Mouse (Mus musculus) thymus, postnatal 4 days (tissue): ENCODE measurements around the gene Rgs6.

Experiments
- DNase-seq: peaks from one replicate; pipeline ENCODE4 v3.0.0; 2021

Gene Rgs6

DNA sequence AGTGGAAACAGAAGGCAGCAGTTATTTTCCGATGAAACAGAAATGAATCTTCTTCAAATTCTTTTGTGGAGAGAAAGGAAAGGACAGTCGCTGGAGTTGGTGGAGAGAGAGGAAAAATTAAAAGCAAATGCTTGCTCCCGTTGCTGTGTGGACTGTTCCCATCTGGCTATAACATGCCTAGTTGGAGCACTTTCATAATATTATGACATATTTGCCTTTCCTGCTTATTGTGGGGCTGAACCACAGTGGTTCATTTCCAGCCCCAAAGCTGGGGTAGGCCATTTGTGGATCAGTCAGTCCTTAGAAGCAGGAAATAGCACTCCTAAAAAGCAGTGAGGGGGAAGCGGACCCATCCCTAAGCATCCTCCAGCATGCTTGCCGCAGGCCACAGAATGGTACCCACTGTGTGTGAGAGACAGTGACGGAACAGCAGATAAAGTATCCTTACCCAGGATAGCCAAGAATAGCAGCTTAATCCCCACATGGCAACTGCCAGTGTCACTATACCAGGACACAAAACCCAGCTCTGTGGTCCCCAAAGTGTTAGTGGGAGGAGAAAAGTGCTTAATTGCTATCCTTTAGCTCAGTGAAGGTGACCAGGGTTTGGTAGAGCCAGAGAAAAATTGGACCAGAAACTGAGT, 456.0 kb downstream of the Rgs6 start:
- DNase-seq = no peak

DNA sequence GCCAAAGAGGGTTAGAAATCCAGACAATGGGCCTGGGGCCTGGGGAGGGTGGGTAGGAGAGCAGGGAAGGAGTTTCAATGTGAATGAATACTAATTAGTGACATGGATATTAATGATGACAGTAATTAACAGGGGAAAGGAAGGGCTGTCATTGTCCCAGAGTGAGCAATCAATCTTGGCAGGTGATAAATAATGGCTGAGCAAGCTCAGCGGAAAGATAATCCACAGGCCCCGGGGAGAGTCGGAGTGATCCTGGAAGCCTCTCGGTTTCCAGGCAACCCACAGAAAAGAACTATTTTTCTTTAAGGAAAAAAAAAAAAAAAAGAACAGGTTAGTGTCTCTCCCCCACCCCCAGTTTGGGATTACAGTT, 456.5 kb downstream of the Rgs6 start:
- no peak for DNase-seq

DNA sequence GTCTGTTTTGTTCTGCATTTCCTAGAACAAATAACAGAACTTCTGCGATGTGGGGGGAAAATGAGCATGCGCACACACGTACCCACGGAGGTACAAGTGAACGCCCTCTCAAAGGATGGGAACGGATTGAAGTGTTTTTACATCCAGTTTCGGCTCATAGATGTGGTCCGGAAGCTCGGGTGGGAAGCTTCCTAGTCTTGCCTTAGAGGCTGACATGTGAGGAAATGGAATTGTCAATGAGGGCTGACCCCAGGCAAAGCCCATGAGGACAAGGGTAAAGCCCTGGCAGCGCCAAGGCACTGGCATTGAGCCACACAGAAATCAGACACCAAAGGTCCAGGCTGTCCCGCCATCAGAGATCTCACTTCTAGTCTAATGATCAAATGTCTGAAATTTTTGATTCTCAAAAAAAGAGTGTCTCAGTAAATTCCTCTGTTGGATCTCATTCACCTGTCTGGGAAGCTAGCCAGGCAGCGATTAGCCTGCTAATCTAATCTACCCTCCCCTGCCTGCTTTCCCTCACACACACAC, 457.0 kb downstream of the Rgs6 start:
- DNase-seq = no peak

DNA sequence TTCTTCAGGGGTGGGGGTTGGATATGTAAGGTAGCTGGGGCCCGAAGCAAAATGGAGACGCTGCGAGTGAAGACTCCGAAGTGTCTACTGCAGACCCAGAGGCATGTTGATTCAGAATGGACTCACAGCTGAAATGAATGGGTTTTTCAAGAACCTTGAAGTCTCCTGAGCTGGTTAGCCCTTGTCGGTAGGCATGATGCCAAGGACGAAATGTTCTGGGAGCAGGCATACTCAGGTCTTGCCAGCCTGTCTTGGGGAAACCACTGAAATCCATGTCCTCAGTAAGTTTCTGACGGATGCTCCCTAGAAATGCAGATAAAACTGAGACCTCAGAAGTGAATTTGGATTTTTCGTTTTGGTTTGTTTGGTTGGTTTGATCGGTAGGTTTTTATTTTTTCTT, 458.6 kb downstream of the Rgs6 start:
- DNase-seq = no peak

DNA sequence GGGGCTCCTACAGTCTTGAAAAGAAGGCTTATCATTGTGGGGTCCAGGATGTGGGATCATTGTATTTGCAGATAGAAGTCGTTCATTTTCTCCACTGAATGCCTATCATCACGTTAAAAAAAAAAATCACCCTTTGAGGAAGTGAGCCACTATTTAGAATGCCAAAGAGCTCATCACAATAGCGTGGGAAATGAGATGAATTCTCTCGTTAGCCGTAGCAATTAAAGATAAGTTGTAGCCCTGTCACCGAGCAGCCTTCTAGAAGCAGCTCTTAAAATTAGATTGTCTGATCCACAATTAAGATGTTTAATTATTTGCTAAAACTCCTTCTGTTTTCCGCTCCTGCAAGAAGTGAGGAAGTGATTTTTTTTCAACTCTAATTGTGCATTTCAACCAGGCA, 459.6 kb downstream of the Rgs6 start:
- DNase-seq = no peak

DNA sequence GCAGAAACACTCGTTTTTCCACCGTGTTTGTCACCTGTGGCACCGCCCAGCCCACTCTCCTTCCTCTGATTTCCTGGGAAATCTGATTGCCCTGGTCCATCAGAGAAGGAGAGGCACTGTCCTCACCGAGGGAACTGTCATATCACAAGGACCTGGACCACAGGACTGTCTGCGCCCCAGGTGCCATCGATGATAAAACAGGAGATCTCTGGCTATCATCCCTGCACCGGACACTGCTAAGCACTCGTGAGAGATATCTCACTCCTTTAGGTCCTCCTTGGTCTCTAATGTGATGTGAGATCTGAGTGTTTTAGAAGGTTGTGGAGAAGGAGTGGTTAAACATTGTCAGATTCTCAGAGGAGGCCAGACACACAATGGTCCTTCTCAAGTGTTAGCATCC, 462.4 kb downstream of the Rgs6 start:
- no peak for DNase-seq

DNA sequence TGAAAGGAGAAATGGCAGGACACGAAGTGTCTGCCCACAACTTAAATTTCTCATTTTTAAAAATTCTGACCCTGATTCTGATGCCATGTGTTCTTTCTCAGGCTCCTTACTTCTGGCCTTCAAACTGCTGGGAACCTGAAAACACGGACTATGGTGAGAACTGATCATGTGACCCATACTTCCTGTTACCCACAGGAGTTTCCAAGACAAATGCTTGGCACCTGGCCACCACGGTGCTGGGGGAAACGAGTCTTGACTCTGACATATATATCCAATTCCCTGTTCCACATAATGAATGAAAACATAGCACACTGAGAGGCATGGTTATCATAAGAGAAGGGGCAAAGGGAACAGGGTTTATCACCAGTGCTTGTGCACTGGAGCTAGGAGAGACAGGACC, 464.3 kb downstream of the Rgs6 start:
- DNase-seq = no peak

DNA sequence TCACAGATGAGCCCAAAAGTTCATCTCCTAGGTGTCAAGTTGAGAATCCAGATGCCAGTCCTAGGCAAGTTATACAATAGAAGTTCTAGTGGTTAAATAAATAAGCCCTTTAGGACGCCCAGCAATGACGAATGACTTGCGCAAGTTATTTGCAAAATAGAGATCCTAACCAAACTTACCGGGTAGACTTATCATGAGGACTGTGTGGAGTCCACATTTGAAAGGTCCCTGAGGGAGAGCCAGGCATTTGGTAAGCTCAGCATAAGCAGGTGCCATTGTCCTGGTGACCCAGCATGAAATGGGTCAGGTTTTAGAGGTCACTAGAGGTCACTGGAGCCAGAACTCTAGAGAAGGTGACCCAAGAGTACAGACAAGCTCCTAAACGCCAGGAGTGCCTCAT, 467.6 kb downstream of the Rgs6 start:
- DNase-seq = no peak

DNA sequence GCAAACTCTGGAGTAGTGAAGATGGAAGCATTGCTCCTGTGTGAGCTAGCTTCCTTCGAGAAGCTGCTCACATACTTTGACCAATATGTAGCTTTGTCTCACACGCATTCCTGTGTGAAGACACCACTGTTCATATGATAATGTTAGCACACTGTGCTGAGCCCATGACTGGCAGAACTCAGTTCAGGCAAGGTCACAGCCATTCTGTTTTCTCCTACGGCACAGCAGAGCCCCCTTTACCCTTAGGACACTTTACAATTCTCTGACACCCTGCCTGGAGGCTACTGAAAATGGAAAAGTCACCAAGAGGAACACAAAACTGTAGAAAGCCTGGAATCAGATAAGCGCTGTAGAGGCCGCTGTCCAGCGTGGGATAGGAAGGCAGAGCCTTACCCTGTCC, 478.3 kb downstream of the Rgs6 start:
- DNase-seq = no peak

DNA sequence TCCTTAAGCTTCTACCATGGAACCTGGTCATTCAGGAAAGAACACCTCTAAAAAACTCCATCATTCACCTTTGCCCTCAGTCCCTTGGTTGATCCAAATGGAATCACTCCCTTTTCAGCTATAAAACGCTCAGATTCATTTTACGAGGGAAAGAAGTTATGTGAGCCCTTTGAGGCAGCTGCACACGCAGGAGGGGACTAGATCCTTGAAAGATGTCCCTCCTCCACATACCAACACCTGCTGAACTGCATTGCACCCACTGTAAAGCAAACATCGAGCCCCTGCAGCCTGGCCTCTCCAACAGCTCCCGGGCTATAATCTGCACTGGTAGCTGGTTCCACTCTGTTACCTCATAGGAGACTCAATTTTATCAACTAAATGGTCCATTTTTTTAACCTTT, 482.8 kb downstream of the Rgs6 start:
- no peak for DNase-seq

DNA sequence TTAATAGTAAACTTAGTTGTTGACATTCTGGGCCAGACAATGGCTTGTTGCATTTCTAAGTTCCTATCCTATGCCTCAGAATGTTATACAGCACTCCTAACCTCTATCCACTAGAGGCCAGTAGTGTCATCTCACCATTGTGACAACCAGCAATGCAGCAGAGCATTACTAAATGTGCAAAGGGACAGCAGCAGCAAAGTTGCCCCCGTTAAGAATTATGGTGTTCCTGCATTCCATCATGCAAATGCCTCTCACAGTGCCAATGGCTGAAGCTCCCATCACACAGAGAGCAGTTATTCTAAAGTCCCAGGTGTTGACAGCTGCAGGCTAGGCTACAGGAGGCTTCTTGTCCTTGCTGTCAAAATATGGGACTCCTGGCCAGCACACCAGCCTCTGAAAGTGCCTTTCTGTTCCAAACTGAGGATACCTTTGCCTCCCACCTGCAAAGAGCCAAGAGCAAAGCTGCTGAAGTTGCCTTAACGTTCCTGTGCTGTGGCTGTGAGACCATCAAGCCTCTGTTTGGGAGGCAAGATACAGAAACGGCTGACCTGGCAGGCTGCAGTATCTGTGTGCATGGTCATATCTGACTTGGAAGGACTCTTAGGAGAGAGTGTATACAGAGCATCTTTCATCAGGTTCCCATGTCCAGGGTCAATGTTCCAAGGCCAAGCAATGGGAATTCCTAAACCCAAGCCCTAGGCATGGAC, 484.2 kb downstream of the Rgs6 start:
- no peak for DNase-seq

DNA sequence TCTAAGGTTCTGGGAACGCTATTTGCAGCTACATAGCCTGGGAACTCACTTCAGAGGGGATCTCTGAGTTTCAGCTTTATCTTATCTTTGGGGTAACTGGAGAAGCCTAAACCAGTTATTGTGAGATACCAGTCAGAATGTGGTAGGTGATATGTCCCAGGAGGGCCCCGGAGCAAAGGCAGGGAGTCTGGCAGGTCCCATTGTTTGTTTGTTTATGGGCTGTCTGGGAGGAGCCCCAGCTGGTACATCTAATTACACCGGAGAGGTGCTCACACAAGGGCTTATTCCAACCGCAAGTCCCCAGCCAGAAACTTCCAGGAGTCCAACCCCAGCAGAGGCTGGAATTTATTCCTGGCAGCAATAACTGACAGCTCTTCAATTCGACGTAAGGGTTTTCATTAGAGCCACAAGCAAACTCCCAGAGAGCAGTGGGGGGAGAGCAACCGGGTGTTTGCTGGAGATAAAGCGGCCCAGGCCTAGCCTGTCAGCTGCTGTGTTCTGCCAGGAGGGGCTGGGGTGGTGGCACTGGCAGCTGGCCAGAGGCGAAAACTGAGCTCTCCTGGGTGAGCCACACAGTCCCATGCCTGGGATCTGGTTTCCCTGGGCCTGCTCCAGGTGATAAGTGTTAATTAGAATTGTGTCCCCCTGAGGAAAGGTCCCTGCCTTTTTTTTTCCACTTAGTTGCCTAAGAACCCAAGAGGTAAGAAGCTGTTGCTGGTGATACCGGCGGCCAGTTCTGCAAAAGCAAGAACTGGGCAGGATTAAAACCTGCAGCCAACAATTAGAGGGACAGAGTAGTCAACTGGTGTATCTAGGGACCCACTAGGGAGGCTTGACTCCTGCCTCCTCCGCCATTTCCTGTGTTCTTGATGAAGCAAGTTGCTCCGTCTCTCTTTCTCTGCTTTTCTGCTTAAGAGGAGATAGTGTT, 485.1 kb downstream of the Rgs6 start:
- DNase-seq = no peak

DNA sequence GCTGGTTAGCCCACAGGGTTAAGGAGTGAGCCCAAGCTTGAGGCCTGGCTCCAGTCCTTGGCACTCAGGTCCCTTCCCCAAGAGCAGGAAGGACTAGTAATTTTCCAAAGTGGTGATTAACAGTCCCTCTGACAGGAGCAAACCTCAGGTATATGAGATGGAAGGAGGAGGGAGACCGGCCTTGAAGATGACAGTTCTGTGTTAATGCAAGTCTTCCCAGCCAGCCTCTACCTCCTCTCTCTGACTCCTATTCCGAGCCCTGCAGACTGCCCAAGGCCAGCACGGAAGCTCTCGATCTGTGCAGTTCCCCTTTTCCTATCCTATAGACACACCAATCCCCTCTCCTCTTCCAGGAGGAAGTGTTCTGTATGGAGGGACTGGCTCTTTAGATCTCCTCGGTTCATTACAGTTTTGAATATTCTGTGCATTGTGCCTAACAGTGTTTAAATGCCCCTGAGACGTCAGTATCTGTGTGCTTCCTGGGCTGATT, 485.8 kb downstream of the Rgs6 start:
- DNase-seq = no peak

DNA sequence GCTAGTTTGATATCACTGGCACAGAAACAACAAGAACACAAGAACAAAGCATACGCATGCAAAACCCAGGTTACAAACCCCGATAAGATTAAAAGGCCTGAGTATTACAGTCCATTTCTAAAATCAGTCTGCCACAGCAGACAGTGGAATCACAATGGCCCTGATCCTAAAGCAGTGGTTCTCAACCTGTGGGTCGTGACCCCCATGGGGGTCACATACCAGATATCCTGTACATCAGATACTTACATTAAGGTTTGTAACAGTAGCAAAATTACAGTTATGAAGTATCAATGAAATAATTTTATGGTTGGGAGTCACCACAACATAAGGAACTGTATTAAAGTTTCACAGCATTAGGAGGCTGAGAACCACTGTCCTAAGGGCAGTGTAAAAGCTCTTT, 488.1 kb downstream of the Rgs6 start:
- no peak for DNase-seq

DNA sequence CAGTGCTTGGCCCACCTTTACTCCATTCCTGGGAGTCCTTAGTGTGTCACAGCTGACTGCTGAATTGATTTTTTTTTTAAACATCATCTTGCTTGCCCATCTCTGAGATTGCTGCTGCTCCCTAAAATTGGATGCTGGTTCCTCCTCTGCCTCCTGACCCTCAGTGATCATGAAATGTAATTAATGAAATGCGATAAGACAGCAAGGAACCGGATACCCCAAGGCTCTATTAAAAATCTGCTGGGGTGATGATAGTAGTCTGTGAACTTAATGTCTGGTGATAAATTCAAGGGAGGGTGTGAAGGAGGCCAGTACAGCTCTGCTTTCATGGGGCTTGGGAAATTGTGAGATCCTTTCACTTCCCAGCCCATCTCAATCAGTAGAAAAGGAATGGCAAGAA, 489.4 kb downstream of the Rgs6 start:
- DNase-seq = no peak

DNA sequence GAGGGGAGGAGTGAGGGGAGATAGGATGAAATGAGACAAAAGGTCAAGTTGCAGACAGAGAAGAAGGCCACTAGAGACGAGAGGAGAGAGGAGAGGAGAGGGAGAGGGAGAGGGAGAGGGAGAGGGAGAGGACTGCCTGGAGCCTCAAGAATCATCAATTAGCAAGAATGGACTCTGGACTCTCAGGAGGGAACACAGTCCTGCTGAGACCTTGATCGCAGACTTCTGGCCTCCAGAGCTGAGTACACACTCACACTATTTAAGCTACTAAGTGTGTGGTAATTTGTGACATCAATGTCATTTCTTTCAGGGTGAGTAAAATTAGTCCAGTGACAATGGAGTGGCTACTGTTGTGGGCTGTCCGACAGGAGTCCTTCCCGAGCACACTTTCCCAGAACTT, 495.3 kb downstream of the Rgs6 start:
- DNase-seq = no peak

DNA sequence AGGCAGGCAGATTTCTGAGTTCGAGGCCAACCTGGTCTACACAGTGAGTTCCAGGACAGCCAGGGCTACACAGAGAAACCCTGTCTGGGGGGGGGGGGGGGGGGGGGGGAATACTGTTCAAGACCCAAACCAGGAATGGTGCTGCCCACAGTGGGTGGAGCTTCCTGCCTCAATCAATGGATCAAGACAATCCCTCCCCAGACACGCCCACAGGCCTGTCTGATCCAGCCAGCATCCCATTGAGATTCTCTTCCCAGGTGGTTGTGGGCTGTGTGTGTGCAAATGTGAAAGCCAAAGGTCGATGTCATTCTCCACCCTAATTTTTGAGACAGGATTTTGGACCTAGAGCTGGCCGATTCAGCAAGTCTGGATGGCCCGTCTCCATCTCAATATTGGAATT, 496.5 kb downstream of the Rgs6 start:
- DNase-seq = no peak

DNA sequence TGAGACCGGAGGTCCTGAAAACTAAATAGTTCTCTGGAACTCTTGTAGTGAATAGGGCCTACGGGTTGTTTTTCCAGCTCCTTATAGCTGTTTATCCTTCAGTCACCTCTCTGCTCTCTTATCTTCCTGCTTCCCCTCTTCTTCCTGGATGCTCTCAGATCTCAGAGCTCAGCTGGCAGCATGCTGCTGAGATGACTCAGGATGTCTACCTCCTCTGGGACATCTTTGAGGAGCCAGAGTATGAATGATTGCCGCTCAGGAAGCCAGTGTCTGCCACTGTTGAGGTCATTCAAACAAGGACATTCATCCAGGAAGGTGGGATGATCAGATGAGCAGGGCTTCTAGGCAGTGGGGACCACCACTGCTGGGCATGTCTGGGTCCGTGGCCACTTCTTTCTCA, 498.9 kb downstream of the Rgs6 start:
- no peak for DNase-seq

DNA sequence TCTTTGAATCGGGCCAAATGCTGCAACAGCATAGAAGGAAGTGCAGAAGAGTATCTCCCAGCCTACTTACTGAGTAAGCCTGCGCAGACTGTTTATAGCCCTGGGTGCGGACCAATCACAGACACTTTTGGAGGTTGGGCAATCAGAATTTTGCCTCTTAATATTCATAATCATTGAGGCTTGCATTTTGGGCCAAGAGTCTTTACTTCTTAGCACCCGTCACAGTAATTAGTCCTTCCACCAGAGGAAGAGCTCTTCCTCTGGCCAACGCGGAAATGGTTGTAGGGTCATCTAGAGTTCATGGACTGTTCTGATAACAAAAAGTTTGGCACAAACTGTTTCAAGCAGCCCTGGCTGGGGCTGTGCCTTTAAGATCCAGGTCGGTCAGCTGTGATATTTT, 499.5 kb downstream of the Rgs6 start:
- DNase-seq = no peak

DNA sequence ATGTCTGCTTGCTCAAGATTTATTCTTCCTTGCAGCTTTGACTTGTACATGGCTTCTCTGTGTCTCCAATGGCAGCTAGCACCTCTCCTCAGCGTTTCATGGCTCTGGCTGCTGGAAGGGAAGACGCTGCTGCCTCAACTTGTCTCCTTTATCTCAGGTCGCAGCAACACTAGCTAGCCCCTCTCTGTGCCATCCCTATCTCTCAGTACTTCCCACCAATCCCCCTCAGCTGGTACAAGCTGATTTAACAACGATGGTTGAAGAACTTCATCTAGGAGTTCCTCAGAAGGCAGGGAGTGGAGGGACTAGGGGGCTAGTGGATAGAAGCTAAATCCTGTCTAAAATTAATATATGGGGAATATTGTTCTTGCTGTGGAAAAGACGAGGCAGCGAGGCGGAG, 503.9 kb downstream of the Rgs6 start:
- DNase-seq = no peak

DNA sequence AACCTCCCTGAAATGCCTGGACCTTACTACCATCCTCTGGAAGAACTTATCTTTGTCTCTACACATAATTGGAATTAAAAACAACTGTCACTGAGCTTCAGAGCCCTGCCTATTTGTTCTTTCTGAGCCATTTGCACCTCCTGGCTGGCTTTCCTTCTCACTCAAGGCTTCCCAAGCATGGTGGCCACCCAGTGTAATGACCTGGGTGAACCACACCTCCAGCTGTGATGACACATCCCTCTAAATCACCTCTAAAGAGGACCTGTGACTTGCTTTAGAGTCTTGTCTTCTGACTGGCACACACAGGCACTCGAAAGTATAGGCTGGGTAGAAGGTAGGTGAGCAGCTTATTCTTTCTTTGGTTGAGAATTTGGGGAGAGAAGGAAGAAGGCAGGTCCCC, 509.7 kb downstream of the Rgs6 start:
- no peak for DNase-seq

DNA sequence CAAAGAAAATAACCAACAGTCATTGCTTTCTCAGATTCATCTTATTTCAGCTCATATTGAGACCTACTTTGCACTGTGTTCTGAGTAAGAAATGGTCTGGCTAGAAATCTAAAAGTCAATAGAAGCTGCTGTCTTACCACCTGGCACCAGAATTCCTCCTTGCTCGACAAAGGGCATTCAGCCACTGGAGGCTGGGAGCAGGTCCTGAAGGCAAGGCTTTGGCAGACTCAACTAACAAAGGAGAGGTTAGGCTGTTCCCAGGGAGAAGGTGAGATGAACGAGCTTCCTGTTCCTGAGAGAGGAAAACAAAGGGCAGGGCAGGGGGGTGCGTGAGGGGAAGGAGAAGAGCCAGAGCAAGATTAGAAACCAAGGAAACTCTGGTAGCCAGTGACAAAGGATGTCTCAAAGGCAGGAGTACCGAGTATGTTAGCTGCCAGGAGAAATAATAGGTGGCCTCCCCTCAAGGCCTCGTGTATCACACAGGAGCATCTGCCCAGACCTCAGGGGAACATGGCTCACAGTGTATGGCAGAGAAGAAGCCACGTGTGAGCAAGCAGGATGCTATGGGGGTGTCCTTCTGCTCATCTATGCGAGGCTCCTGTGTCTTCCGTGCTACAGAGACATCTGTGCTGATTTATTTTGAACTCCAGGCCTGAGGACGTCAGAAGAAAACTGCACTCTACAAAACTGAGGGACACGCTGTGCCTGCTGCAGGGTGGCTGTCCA, 510.7 kb downstream of the Rgs6 start:
- DNase-seq = no peak

DNA sequence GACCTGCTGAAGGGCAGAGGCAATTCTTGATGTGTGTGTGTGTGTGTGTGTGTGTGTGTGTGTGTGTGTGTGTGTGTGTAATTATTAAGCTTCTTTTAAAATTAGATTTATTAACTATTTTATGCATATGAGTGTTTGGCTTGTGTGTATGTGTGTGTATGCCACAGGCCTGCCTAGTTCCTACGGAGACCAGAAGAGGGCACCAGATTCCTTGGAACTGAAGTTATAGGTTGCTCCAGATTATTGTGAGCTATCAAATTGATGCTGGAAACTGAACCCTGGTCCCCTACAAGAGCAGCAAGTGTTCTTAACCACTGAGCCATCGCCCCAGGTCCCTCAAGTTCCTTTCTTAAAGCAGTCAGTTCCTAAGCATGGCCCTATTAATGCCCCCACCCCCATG, 511.8 kb downstream of the Rgs6 start:
- DNase-seq = peak; percentile 16
